Mouse (Mus musculus) testis, adult 2 months (tissue): Measurements from ENCODE around the gene Dnmbp.

Experiments
- CTCF ChIP-seq: fragments of 200-500 bp; IDR thresholded peaks from 2 replicates; pipeline ENCODE4 v1.5.1; 2012; ENCODE audit warnings: low read depth, mild to moderate bottlenecking, inconsistent platforms, low read length, moderate library complexity; ENCODE audit not compliant: control insufficient read depth, insufficient read depth, insufficient replicate concordance
- POLR2A ChIP-seq: fragments of 200-500 bp; IDR thresholded peaks from 2 replicates; pipeline ENCODE4 v1.6.1; 2012; ENCODE audit warnings: low read depth, mild to moderate bottlenecking, inconsistent platforms, low read length, moderate library complexity; ENCODE audit not compliant: control insufficient read depth

DNA sequence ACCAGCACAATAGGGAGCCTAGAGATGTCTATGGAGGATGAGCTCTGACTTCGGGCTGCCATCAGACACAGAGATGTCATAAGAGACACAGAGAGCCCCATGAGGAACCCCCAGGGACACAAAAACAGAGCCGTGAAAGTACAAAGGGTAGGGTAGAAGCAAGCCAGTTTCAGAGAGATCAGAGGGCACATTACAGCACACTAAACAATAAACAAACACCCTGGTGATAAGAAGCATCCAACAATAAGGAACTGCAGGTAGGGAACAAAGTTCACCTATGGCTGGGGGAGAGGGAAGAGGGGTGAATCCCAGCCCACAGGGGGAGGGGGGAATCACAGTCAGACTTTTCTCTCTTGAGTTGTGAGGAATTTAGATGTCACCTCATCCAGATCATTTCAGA, 52.3 kb downstream of the Dnmbp start:
- no peak for TF ChIP-seq CTCF
- no peak for TF ChIP-seq POLR2A
